Mouse (Mus musculus): ENCODE results near the gene Fam163a. TPM values are rescaled to one million over a fixed set of nuclear protein-coding genes. Genes with fewer than 3 reads are reported as not detected.

The Fam163a gene
- total and polyA plus RNA-seq, 2 experiments from 2014 or later = 5.2 to 6.9 TPM

DNA sequence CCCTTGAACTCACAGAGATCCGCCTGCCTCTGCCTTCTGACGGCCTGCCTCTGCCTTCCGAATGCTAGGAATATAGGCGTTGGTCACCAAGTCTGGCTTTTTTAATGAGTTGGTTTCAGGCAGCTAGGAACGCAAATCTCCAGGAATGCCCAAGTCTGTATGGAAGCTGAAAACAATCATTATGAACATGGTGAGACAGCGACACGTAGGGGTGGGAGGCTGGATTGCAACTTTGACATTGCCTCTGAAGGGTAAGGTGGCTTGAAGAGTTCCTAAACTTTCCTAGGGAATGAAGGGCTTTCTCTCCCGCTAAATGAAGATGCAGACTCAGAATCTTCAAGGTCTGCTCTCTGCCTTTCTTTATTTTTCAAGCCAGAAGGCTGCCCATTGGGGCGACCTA lies 93.7 kb downstream of the Fam163a start:
- ATAC-seq (no peak), DNase-seq (no peak)
- peak; percentile 31; the same call in 1 of the 2 replicates for TF ChIP-seq CTCF (IDR thresholded peaks at IDR 0.05; ENCODE audit: low read depth)
- Histone ChIP-seq H3K9ac (no peak overlapping the region), H3K4me1 (ENCODE audit: insufficient read depth) (no peaks in the 10 kb centered on the region), H3K36me3 (ENCODE audit: insufficient read depth) (no peaks in the 10 kb centered on the region), H3K9me3 (ENCODE audit: low read length) (no peaks in the 10 kb centered on the region), H3K4me3 (ENCODE audit: low read depth, low read length) (no peak overlapping the region), H3K27me3 (ENCODE audit: insufficient read depth, low read length) (no peaks in the 10 kb centered on the region), H3K4me2 (ENCODE audit: low read depth) (no peak overlapping the region), H3K27ac (ENCODE audit: low read depth, low read length) (no peak overlapping the region)
- WGBS = 81% methylated on average over 9 of the region's 9 CpGs

GRCm38 (mm10) chr1:156108400-156108799 lies 96.4 kb downstream of the Fam163a start:
- Histone ChIP-seq H3K9ac (no peak overlapping the region), H3K9me3 (ENCODE audit: low read length) (no peaks in the 10 kb centered on the region; the same call in 1 of the 2 replicates), H3K4me3 (ENCODE audit: low read depth, low read length) (no peak overlapping the region), H3K4me2 (ENCODE audit: low read depth) (no peak overlapping the region), H3K4me1 (ENCODE audit: insufficient read depth) (no peaks in the 10 kb centered on the region), H3K27ac (ENCODE audit: low read depth, low read length) (no peak overlapping the region), H3K36me3 (ENCODE audit: insufficient read depth) (no peaks in the 10 kb centered on the region), H3K27me3 (ENCODE audit: insufficient read depth, low read length) (no peaks in the 10 kb centered on the region)
- no peak for DNase-seq
- WGBS = 24% methylated on average over 10 of the region's 10 CpGs
- TF ChIP-seq CTCF (IDR thresholded peaks at IDR 0.05; ENCODE audit: low read depth) = no peak
- ATAC-seq = no peak

DNA sequence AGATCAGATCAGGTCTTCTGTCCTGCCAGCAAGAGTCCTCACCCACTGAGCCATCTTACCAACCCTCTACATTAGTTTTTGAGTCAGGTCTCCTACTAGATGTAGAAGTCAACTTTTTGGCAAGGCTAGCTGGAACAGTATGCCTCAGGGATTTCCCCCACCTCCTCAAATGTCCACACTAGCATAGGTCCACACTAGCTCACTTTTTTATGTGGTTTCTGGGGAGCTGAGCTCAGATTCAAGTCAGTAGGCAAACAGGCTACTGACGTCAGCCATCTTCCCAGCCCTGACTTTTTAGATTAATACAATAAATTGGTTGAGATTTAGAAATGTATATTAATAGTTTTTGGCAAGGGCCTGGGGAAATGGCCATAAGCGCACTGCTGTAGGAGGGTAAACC lies 97.4 kb downstream of the Fam163a start:
- H3K36me3 ChIP-seq (ENCODE audit: insufficient read depth) = no peaks in the 10 kb centered on the region
- H3K9me3 ChIP-seq (ENCODE audit: low read length) = no peaks in the 10 kb centered on the region; the same call in 1 of the 2 replicates
- DNase-seq (no peak), ATAC-seq (no peak)
- no peaks in the 10 kb centered on the region for H3K27me3 ChIP-seq (ENCODE audit: insufficient read depth, low read length)
- no peak overlapping the region for H3K9ac ChIP-seq
- WGBS = 95% methylated on average over 2 of the region's 2 CpGs
- no peak overlapping the region for H3K4me2 ChIP-seq (ENCODE audit: low read depth)
- TF ChIP-seq CTCF (IDR thresholded peaks at IDR 0.05; ENCODE audit: low read depth) = no peak
- H3K4me1 ChIP-seq (ENCODE audit: insufficient read depth) = no peaks in the 10 kb centered on the region
- no peak overlapping the region for H3K4me3 ChIP-seq (ENCODE audit: low read depth, low read length)
- no peak overlapping the region for H3K27ac ChIP-seq (ENCODE audit: low read depth, low read length)

- no peaks in the 10 kb centered on the region; the same call in 1 of the 2 replicates for H3K9me3 ChIP-seq (ENCODE audit: low read length)
- 54% methylated on average over 2 of the region's 2 CpGs for WGBS
- no peaks in the 10 kb centered on the region for H3K27me3 ChIP-seq (ENCODE audit: insufficient read depth, low read length)
- no peak overlapping the region for H3K27ac ChIP-seq (ENCODE audit: low read depth, low read length)
- no peaks in the 10 kb centered on the region for H3K4me1 ChIP-seq (ENCODE audit: insufficient read depth)
- TF ChIP-seq CTCF (IDR thresholded peaks at IDR 0.05; ENCODE audit: low read depth) = no peak
- no peak overlapping the region for H3K9ac ChIP-seq
- no peak for ATAC-seq
- H3K4me2 ChIP-seq (ENCODE audit: low read depth) = no peak overlapping the region
- no peak for DNase-seq
- no peaks in the 10 kb centered on the region for H3K36me3 ChIP-seq (ENCODE audit: insufficient read depth)
- no peak overlapping the region for H3K4me3 ChIP-seq (ENCODE audit: low read depth, low read length)
Observed at GRCm38 (mm10) chr1:156105381-156105780, 99.4 kb downstream of the Fam163a start.

DNA sequence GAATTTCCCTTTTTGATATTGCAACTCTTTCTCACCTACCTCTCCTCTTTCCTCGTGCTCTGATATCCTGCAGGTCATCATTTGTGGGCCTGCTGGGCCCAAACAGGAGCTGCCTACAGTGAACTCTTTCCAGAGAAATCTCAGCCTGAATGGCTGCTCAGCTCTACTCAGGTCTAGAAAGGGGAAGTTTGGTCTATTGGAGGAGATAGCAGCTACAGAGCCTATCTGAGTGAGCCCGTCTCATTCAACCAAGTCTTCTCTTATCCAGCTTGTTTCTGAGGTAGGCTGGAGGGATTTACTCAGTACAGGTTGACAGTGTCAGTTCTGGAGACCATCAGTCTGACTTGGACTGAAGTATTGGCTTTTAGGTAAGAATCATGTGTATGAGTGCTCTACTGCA lies 101.1 kb downstream of the Fam163a start:
- no peaks in the 10 kb centered on the region; the same call in 1 of the 2 replicates for H3K9me3 ChIP-seq (ENCODE audit: low read length)
- WGBS = 98% methylated on average over 2 of the region's 2 CpGs
- no peaks in the 10 kb centered on the region for H3K36me3 ChIP-seq (ENCODE audit: insufficient read depth)
- H3K4me3 ChIP-seq (ENCODE audit: low read depth, low read length) = no peak overlapping the region
- no peak overlapping the region for H3K4me2 ChIP-seq (ENCODE audit: low read depth)
- DNase-seq = no peak
- H3K9ac ChIP-seq = no peak overlapping the region
- ATAC-seq = no peak
- H3K27me3 ChIP-seq (ENCODE audit: insufficient read depth, low read length) = no peaks in the 10 kb centered on the region
- no peaks in the 10 kb centered on the region for H3K4me1 ChIP-seq (ENCODE audit: insufficient read depth)
- TF ChIP-seq CTCF (IDR thresholded peaks at IDR 0.05; ENCODE audit: low read depth) = no peak
- H3K27ac ChIP-seq (ENCODE audit: low read depth, low read length) = no peak overlapping the region

DNA sequence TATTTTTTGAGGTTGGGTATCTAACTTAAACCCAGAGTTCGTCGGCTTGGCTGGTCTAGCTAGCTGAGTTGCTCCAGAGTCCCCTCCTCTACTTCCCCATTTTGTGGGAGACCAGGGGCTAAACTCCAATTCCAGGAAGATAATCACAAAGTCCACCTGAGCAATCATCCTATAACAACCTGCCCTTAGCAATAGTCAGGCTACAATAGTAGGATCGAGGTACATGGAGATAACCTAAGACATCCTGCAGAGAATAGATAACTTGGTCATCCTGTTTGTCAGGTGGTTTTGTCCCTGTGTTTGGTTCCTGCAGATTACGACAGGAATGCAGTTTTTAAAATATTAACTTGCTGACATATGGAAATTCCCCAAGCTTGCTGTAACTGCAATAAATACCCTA lies 113.0 kb downstream of the Fam163a start:
- TF ChIP-seq CTCF (IDR thresholded peaks at IDR 0.05; ENCODE audit: low read depth) = no peak
- H3K36me3 ChIP-seq (ENCODE audit: insufficient read depth) = no peaks in the 10 kb centered on the region
- no peaks in the 10 kb centered on the region for H3K9me3 ChIP-seq (ENCODE audit: low read length)
- ATAC-seq = no peak
- H3K4me1 ChIP-seq (ENCODE audit: insufficient read depth) = no peaks in the 10 kb centered on the region
- H3K27ac ChIP-seq (ENCODE audit: low read depth, low read length) = no peak overlapping the region
- no peak overlapping the region for H3K4me2 ChIP-seq (ENCODE audit: low read depth)
- no peaks in the 10 kb centered on the region for H3K27me3 ChIP-seq (ENCODE audit: insufficient read depth, low read length)
- no peak overlapping the region for H3K4me3 ChIP-seq (ENCODE audit: low read depth, low read length)
- no peak overlapping the region for H3K9ac ChIP-seq
- 90% methylated on average over 4 of the region's 4 CpGs for WGBS
- no peak for DNase-seq

- DNase-seq (no peak), ATAC-seq (peak; percentile 27; the same call in 1 of the 2 replicates)
- H3K4me3 ChIP-seq (ENCODE audit: low read depth, low read length) = no peak overlapping the region
- H3K9ac ChIP-seq = no peak overlapping the region
- no peaks in the 10 kb centered on the region for H3K4me1 ChIP-seq (ENCODE audit: insufficient read depth)
- TF ChIP-seq CTCF (IDR thresholded peaks at IDR 0.05; ENCODE audit: low read depth) = no peak
- no peak overlapping the region for H3K4me2 ChIP-seq (ENCODE audit: low read depth)
- H3K27me3 ChIP-seq (ENCODE audit: insufficient read depth, low read length) = no peaks in the 10 kb centered on the region
- no peaks in the 10 kb centered on the region for H3K9me3 ChIP-seq (ENCODE audit: low read length)
- 48% methylated on average over 4 of the region's 4 CpGs for WGBS
- no peaks in the 10 kb centered on the region for H3K36me3 ChIP-seq (ENCODE audit: insufficient read depth)
- H3K27ac ChIP-seq (ENCODE audit: low read depth, low read length) = no peak overlapping the region
Observed at GRCm38 (mm10) chr1:156090042-156090441, 114.8 kb downstream of the Fam163a start.
